Mouse (Mus musculus) olfactory bulb, adult 2 months (tissue): Measurements from ENCODE around the gene Cryab. TPM values are rescaled to one million over a fixed set of nuclear protein-coding genes. Genes with fewer than 3 reads are reported as not detected.

Experiments
- H3K27ac ChIP-seq: fragments of 200-500 bp; 2 replicates; pipeline ENCODE4 v1.5.1; 2012; ENCODE audit warnings: low read depth, low read length; ENCODE audit not compliant: insufficient read depth
- H3K4me1 ChIP-seq: fragments of 200-500 bp; 2 replicates; pipeline ENCODE4 v1.6.1; 2012; ENCODE audit warnings: low read length; ENCODE audit not compliant: control insufficient read depth, insufficient read depth
- H3K4me3 ChIP-seq: fragments of 200-500 bp; 2 replicates; pipeline ENCODE4 v1.5.1; 2012; ENCODE audit warnings: mild to moderate bottlenecking, low read depth, low read length, moderate library complexity; ENCODE audit not compliant: insufficient read depth
- CTCF ChIP-seq: fragments of 200-500 bp; IDR thresholded peaks from 2 replicates; pipeline ENCODE4 v1.5.1; 2012; ENCODE audit warnings: low read depth, mild to moderate bottlenecking, low read length, moderate library complexity; ENCODE audit not compliant: insufficient read depth
- WGBS: fragments of 180-500 bp; shearing (Covaris S2); methylation state at CpG from one replicate; pipeline ENCODE4 v1.1.7; 2018; 5-methylcytosine and 5-hydroxymethylcytosine counted together
- polyA plus RNA-seq: library from polyadenylated mRNA; stranded (reverse); fragments of >200 nt; gene quantifications from 2 replicates; pipeline ENCODE4 v1.2.4, GENCODE M21; 2012; ENCODE audit warnings: low replicate concordance; ENCODE audit not compliant: missing spikeins, insufficient read depth, insufficient read length

Gene Cryab
- polyA plus RNA-seq, 1 experiment, result not detected

- TF ChIP-seq CTCF, result no peak
- no peak overlapping the region for H3K4me3 ChIP-seq
- H3K27ac ChIP-seq, result no peak overlapping the region
- 86% methylated on average over 7 of the region's 7 CpGs for WGBS
- H3K4me1 ChIP-seq, result no peaks in the 10 kb centered on the region
Observed at GRCm38 (mm10) chr9:50803055-50803671, 52.0 kb downstream of the Cryab start.

Other genes starting within 250 kb of the Cryab start
- not detected in 2 replicates for gene Pts, start 222.6 kb upstream of the Cryab start, polyA plus RNA-seq
- not detected in 2 replicates for gene Il18, start 196.5 kb upstream of the Cryab start, polyA plus RNA-seq
- gene Bco2, start 196.1 kb upstream of the Cryab start, polyA plus RNA-seq, result not detected in 2 replicates
- not detected in 2 replicates for gene Tex12, start 190.0 kb upstream of the Cryab start, polyA plus RNA-seq
- not detected in 2 replicates for gene Sdhd, start 147.5 kb upstream of the Cryab start, polyA plus RNA-seq
- not detected in 2 replicates for gene Timm8b, start 147.4 kb upstream of the Cryab start, polyA plus RNA-seq
- gene Pih1d2, start 134.0 kb upstream of the Cryab start, polyA plus RNA-seq, result not detected in 2 replicates
- gene Nkapd1, start 133.9 kb upstream of the Cryab start, polyA plus RNA-seq, result not detected in 2 replicates
- gene Dlat, start 91.5 kb upstream of the Cryab start, polyA plus RNA-seq, result not detected in 2 replicates
- not detected in 2 replicates for gene Dixdc1, start 11.8 kb upstream of the Cryab start, polyA plus RNA-seq
- not detected in 2 replicates for gene 2310030G06Rik, start 4.8 kb upstream of the Cryab start, polyA plus RNA-seq
- gene Hspb2, start 1.0 kb downstream of the Cryab start, polyA plus RNA-seq, result not detected in 2 replicates
- not detected in 2 replicates for gene Fdxacb1, start 16.9 kb downstream of the Cryab start, polyA plus RNA-seq
- gene Alg9, start 23.7 kb downstream of the Cryab start, polyA plus RNA-seq, result not detected in 2 replicates
- gene 1110032A03Rik, start 24.2 kb downstream of the Cryab start, polyA plus RNA-seq, result not detected in 2 replicates
- gene Ppp2r1b, start 94.0 kb downstream of the Cryab start, polyA plus RNA-seq, result not detected in 2 replicates